Mouse (Mus musculus) heart, postnatal 0 days (tissue): ENCODE measurements around the gene Alg14. TPM values are rescaled to one million over a fixed set of nuclear protein-coding genes. Genes with fewer than 3 reads are reported as not detected.

Experiments used
- ATAC-seq: fragments of 200-750 bp; cut with Nextera tagmentation; 2 replicates; pipeline ENCODE4 v1.8.0; 2017; ENCODE audit warnings: low read depth, moderate number of reproducible peaks, moderate library complexity; ENCODE audit not compliant: insufficient read depth
- DNase-seq: peaks from one replicate; pipeline ENCODE4 v3.0.0-alpha.2; 2016; ENCODE audit warnings: low spot score
- H3K27ac ChIP-seq: fragments of 300-500 bp; sonication (generic); 2 replicates; pipeline ENCODE4 v1.5.1; 2014; ENCODE audit warnings: low read depth, mild to moderate bottlenecking
- H3K27me3 ChIP-seq: fragments of 300-500 bp; sonication (generic); 2 replicates; pipeline ENCODE4 v1.6.1; 2014; ENCODE audit warnings: low read length, mixed read lengths; ENCODE audit not compliant: control insufficient read depth, insufficient read depth
- H3K36me3 ChIP-seq: fragments of 300-500 bp; sonication (generic); replicated peaks from 2 replicates; pipeline ENCODE4 v1.6.1; 2014; ENCODE audit warnings: low read length, mixed read lengths; ENCODE audit not compliant: control insufficient read depth, insufficient read depth
- H3K4me1 ChIP-seq: fragments of 300-500 bp; sonication (generic); 2 replicates; pipeline ENCODE4 v1.6.1; 2014; ENCODE audit warnings: antibody characterized with exemption; ENCODE audit not compliant: control insufficient read depth, insufficient read depth
- H3K4me2 ChIP-seq: fragments of 300-500 bp; sonication (generic); 2 replicates; pipeline ENCODE4 v1.6.1; 2014; ENCODE audit warnings: low read depth, mild to moderate bottlenecking, low read length, moderate library complexity
- H3K4me3 ChIP-seq: fragments of 300-500 bp; sonication (generic); 2 replicates; pipeline ENCODE4 v1.5.1; 2014; ENCODE audit warnings: low read depth, low read length
- H3K9ac ChIP-seq: fragments of 300-500 bp; sonication (generic); replicated peaks from 2 replicates; pipeline ENCODE4 v1.6.1; 2014; ENCODE audit warnings: low read depth, low read length, mixed read lengths
- H3K9me3 ChIP-seq: fragments of 300-500 bp; sonication (generic); replicated peaks from 2 replicates; pipeline ENCODE4 v1.6.1; 2016; ENCODE audit warnings: low read length; ENCODE audit not compliant: control insufficient read depth
- CTCF ChIP-seq: IDR thresholded peaks from 2 replicates; pipeline ENCODE4 v1.5.1; 2016; ENCODE audit warnings: antibody characterized with exemption, control low read depth, low read depth
- EP300 ChIP-seq: IDR thresholded peaks from 2 replicates; pipeline ENCODE4 v1.6.1; 2016; ENCODE audit warnings: antibody characterized with exemption, low read depth
- WGBS: fragments of 180-500 bp; shearing (Covaris S2); extraction: QIAGEN DNeasy Blood & Tissue Kit; methylation state at CpG from one replicate; pipeline ENCODE4 v1.1.7; 2014; 5-methylcytosine and 5-hydroxymethylcytosine counted together
- polyA plus RNA-seq: library from polyadenylated mRNA; unstranded; fragments of >200 nt; fragmentation: Nextera tagmentation; extraction: Ambion mirVana; gene quantifications from 2 replicates; pipeline ENCODE4 v1.2.1, GENCODE M21; 2015
- total RNA-seq: library from RNA; depleted of rRNA; stranded (reverse); fragments of >200 nt; gene quantifications from 2 replicates; pipeline ENCODE4 v1.2.3, GENCODE M21; 2014; ENCODE audit warnings: low replicate concordance

Alg14 gene
- total and polyA plus RNA-seq, 2 experiments from 2014 or later: 27.1 to 27.3 TPM

- H3K9ac ChIP-seq: no peak overlapping the region
- WGBS: 53% methylated on average over 11 of the region's 11 CpGs
- no peak for ATAC-seq
Observed at GRCm38 (mm10) chr3:121344951-121345642, 53.5 kb downstream of the Alg14 start.

GRCm38 (mm10) chr3:121345643-121346000, 54.0 kb downstream of the Alg14 start:
- TF ChIP-seq CTCF (no peak), EP300 (no peak)
- Histone ChIP-seq H3K27me3 (no peaks in the 10 kb centered on the region), H3K9ac (no peak overlapping the region), H3K36me3 (no peaks in the 10 kb centered on the region), H3K4me1 (peaks cover 6% of the 10 kb centered on the region), H3K4me3 (no peak overlapping the region), H3K4me2 (no peak overlapping the region), H3K9me3 (no peaks in the 10 kb centered on the region), H3K27ac (no peak overlapping the region)
- ATAC-seq (no peak), DNase-seq (no peak)
- WGBS: 78% methylated on average over 6 of the region's 6 CpGs

More at GRCm38 (mm10) chr3:121344951-121345642, 53.5 kb downstream of the Alg14 start:
- no peak for DNase-seq
- Histone ChIP-seq H3K4me3 (no peak overlapping the region), H3K4me1 (peaks cover 11% of the 10 kb centered on the region), H3K36me3 (no peaks in the 10 kb centered on the region), H3K4me2 (no peak overlapping the region), H3K27me3 (no peaks in the 10 kb centered on the region), H3K9me3 (no peaks in the 10 kb centered on the region), H3K27ac (peak overlapping the region; percentile 69; the same call in 1 of the 2 replicates)
- TF ChIP-seq EP300: no peak
- TF ChIP-seq CTCF: no peak

GRCm38 (mm10) chr3:121346507-121347267, 55.1 kb downstream of the Alg14 start:
- Histone ChIP-seq H3K4me1 (peaks cover 4% of the 10 kb centered on the region), H3K27me3 (no peaks in the 10 kb centered on the region), H3K27ac (no peak overlapping the region), H3K4me3 (no peak overlapping the region), H3K9ac (no peak overlapping the region), H3K4me2 (no peak overlapping the region), H3K9me3 (no peaks in the 10 kb centered on the region), H3K36me3 (no peaks in the 10 kb centered on the region)
- 95% methylated on average over 12 of the region's 12 CpGs for WGBS
- ATAC-seq (no peak), DNase-seq (no peak)
- no peak for TF ChIP-seq EP300
- TF ChIP-seq CTCF: no peak

GRCm38 (mm10) chr3:121348792-121349191, 57.2 kb downstream of the Alg14 start:
- no peaks in the 10 kb centered on the region for H3K9me3 ChIP-seq
- H3K4me3 ChIP-seq: no peak overlapping the region
- ATAC-seq: no peak
- H3K27ac ChIP-seq: no peak overlapping the region
- no peak for TF ChIP-seq CTCF
- no peak for TF ChIP-seq EP300
- 73% methylated on average over 6 of the region's 6 CpGs for WGBS
- H3K4me2 ChIP-seq: no peak overlapping the region
- H3K9ac ChIP-seq: no peak overlapping the region
- peaks cover 4% of the 10 kb centered on the region for H3K4me1 ChIP-seq
- H3K36me3 ChIP-seq: no peaks in the 10 kb centered on the region
- no peaks in the 10 kb centered on the region for H3K27me3 ChIP-seq
- no peak for DNase-seq

- DNase-seq: no peak
- 74% methylated on average over 33 of the region's 33 CpGs for WGBS
- Histone ChIP-seq H3K4me3 (no peak overlapping the region), H3K4me2 (no peak overlapping the region), H3K9me3 (no peaks in the 10 kb centered on the region), H3K27me3 (no peaks in the 10 kb centered on the region), H3K27ac (0 out of 2 replicates have a peak overlapping the region, but pooled peaks have one; percentile 26), H3K9ac (no peak overlapping the region), H3K4me1 (peaks cover 3% of the 10 kb centered on the region), H3K36me3 (no peaks in the 10 kb centered on the region)
- ATAC-seq: no peak
- TF ChIP-seq CTCF: no peak
- no peak for TF ChIP-seq EP300
Observed at GRCm38 (mm10) chr3:121349334-121350169, 58.0 kb downstream of the Alg14 start.
